Mouse (Mus musculus) testis, adult 2 months (tissue): Measurements from ENCODE around the gene Vps53. TPM values are rescaled to one million over a fixed set of nuclear protein-coding genes. Genes with fewer than 3 reads are reported as not detected.

Experiments
- H3K27ac ChIP-seq: fragments of 200-500 bp; 2 replicates; pipeline ENCODE4 v1.5.1; 2012; ENCODE audit warnings: low read depth, low read length; ENCODE audit not compliant: control insufficient read depth, insufficient read depth
- H3K27me3 ChIP-seq: fragments of 200-500 bp; 2 replicates; pipeline ENCODE4 v1.6.1; 2012; ENCODE audit warnings: mild to moderate bottlenecking, low read length, moderate library complexity; ENCODE audit not compliant: control insufficient read depth, insufficient read depth
- H3K36me3 ChIP-seq: fragments of 200-500 bp; 2 replicates; pipeline ENCODE4 v1.6.1; 2012; ENCODE audit warnings: mild to moderate bottlenecking, low read length; ENCODE audit not compliant: control insufficient read depth, insufficient read depth
- H3K4me1 ChIP-seq: fragments of 200-500 bp; 2 replicates; pipeline ENCODE4 v1.6.1; 2012; ENCODE audit warnings: low read length; ENCODE audit not compliant: control insufficient read depth, insufficient read depth
- H3K4me3 ChIP-seq: fragments of 200-500 bp; 2 replicates; pipeline ENCODE4 v1.5.1; 2012; ENCODE audit warnings: low read depth, mild to moderate bottlenecking, low read length, moderate library complexity, mixed read lengths; ENCODE audit not compliant: control insufficient read depth
- CTCF ChIP-seq: fragments of 200-500 bp; IDR thresholded peaks from 2 replicates; pipeline ENCODE4 v1.5.1; 2012; ENCODE audit warnings: low read depth, mild to moderate bottlenecking, inconsistent platforms, low read length, moderate library complexity; ENCODE audit not compliant: control insufficient read depth, insufficient read depth, insufficient replicate concordance
- POLR2A ChIP-seq: fragments of 200-500 bp; IDR thresholded peaks from 2 replicates; pipeline ENCODE4 v1.6.1; 2012; ENCODE audit warnings: low read depth, mild to moderate bottlenecking, inconsistent platforms, low read length, moderate library complexity; ENCODE audit not compliant: control insufficient read depth
- polyA plus RNA-seq: library from polyadenylated mRNA; depleted of rRNA; stranded (reverse); fragments of >200 nt; gene quantifications from 2 replicates; pipeline ENCODE4 v1.2.3, GENCODE M21; 2012

Gene Vps53
- polyA plus RNA-seq, 1 experiment: 11.5 TPM

- TF ChIP-seq CTCF (no peak), POLR2A (no peak)
- no peaks in the 10 kb centered on the region for H3K4me1 ChIP-seq
- H3K36me3 ChIP-seq: no peaks in the 10 kb centered on the region
- no peak overlapping the region for H3K27ac ChIP-seq
- no peak overlapping the region for H3K4me3 ChIP-seq
- H3K27me3 ChIP-seq: no peaks in the 10 kb centered on the region
Measured at GRCm38 (mm10) chr11:76186908-76187307, 7.5 kb upstream of the Vps53 start.

- TF ChIP-seq CTCF: no peak
- TF ChIP-seq POLR2A: no peak
Measured at GRCm38 (mm10) chr11:76183745-76184144, 4.3 kb upstream of the Vps53 start.

GRCm38 (mm10) chr11:76180146-76180540 is 696 bp upstream of the Vps53 start:
- Histone ChIP-seq H3K4me1 (peaks cover 7% of the 10 kb centered on the region), H3K27ac (no peak overlapping the region)
- TF ChIP-seq CTCF (no peak), POLR2A (no peak)

More at GRCm38 (mm10) chr11:76183745-76184144, 4.3 kb upstream of the Vps53 start:
- Histone ChIP-seq H3K4me3 (no peak overlapping the region), H3K27me3 (no peaks in the 10 kb centered on the region), H3K36me3 (no peaks in the 10 kb centered on the region), H3K4me1 (peaks cover 5% of the 10 kb centered on the region), H3K27ac (no peak overlapping the region)

GRCm38 (mm10) chr11:76178726-76179494 is 537 bp downstream of the Vps53 start:
- Histone ChIP-seq H3K27me3 (no peaks in the 10 kb centered on the region), H3K4me3 (peak overlapping the region; percentile 100), H3K36me3 (no peaks in the 10 kb centered on the region), H3K4me1 (peaks cover 7% of the 10 kb centered on the region), H3K27ac (peak overlapping the region; percentile 86)
- TF ChIP-seq POLR2A (no peak), CTCF (no peak)

More at GRCm38 (mm10) chr11:76180146-76180540, 696 bp upstream of the Vps53 start:
- Histone ChIP-seq H3K36me3 (no peaks in the 10 kb centered on the region), H3K27me3 (no peaks in the 10 kb centered on the region), H3K4me3 (peak overlapping the region; percentile 100)

- TF ChIP-seq CTCF: no peak
- TF ChIP-seq POLR2A: no peak
- no peak overlapping the region for H3K27ac ChIP-seq
- H3K36me3 ChIP-seq: no peaks in the 10 kb centered on the region
- no peaks in the 10 kb centered on the region for H3K4me1 ChIP-seq
- no peaks in the 10 kb centered on the region for H3K27me3 ChIP-seq
- no peak overlapping the region for H3K4me3 ChIP-seq
Measured at GRCm38 (mm10) chr11:76170207-76170606, 9.2 kb downstream of the Vps53 start.

- Histone ChIP-seq H3K27me3 (no peaks in the 10 kb centered on the region), H3K36me3 (no peaks in the 10 kb centered on the region), H3K4me1 (no peaks in the 10 kb centered on the region), H3K4me3 (no peak overlapping the region), H3K27ac (no peak overlapping the region)
- TF ChIP-seq CTCF: no peak
- no peak for TF ChIP-seq POLR2A
Measured at GRCm38 (mm10) chr11:76168976-76169375, 10.5 kb downstream of the Vps53 start.

GRCm38 (mm10) chr11:76167079-76167765 is 12.2 kb downstream of the Vps53 start:
- Histone ChIP-seq H3K27ac (no peak overlapping the region), H3K4me3 (no peak overlapping the region), H3K27me3 (no peaks in the 10 kb centered on the region)

More at GRCm38 (mm10) chr11:76167079-76167765, 12.2 kb downstream of the Vps53 start:
- TF ChIP-seq CTCF: no peak
- TF ChIP-seq POLR2A: no peak
- Histone ChIP-seq H3K4me1 (no peaks in the 10 kb centered on the region), H3K36me3 (no peaks in the 10 kb centered on the region)
